Mouse (Mus musculus) midbrain, embryonic 15.5 days (tissue): ENCODE measurements at regions not wholly inside any gene's neighbourhood (a gene's known extent, or its start where the extent isn't known, plus 50 kb on each side); places are given as distances from the start of the nearest gene placed in this dataset.
A peak's percentile ranks its signal among the peaks of the same experiment; 100 is the strongest.

Experiments used
- ATAC-seq: fragments of 200-750 bp; cut with Nextera tagmentation; replicated peaks from 2 replicates; pipeline ENCODE4 v1.8.0; 2017; ENCODE audit warnings: moderate TSS enrichment
- H3K27ac ChIP-seq: fragments of 300-500 bp; sonication (generic); 2 replicates; pipeline ENCODE4 v1.5.1; 2015; ENCODE audit warnings: mild to moderate bottlenecking, inconsistent platforms
- H3K27me3 ChIP-seq: fragments of 300-500 bp; sonication (generic); replicated peaks from 2 replicates; pipeline ENCODE4 v1.6.1; 2015; ENCODE audit warnings: inconsistent platforms
- H3K36me3 ChIP-seq: fragments of 300-500 bp; sonication (generic); replicated peaks from 2 replicates; pipeline ENCODE4 v1.6.1; 2015; ENCODE audit warnings: inconsistent platforms
- H3K4me1 ChIP-seq: fragments of 300-500 bp; sonication (generic); 2 replicates; pipeline ENCODE4 v1.6.1; 2015; ENCODE audit warnings: inconsistent platforms
- H3K4me2 ChIP-seq: fragments of 300-500 bp; sonication (generic); 2 replicates; pipeline ENCODE4 v1.6.1; 2015; ENCODE audit warnings: inconsistent platforms, mild to moderate bottlenecking, moderate library complexity
- H3K4me3 ChIP-seq: fragments of 300-500 bp; sonication (generic); 2 replicates; pipeline ENCODE4 v1.5.1; 2015; ENCODE audit warnings: mild to moderate bottlenecking, inconsistent platforms
- H3K9ac ChIP-seq: fragments of 300-500 bp; sonication (generic); 2 replicates; pipeline ENCODE4 v1.6.1; 2015; ENCODE audit warnings: mild to moderate bottlenecking, inconsistent platforms
- H3K9me3 ChIP-seq: fragments of 300-500 bp; sonication (generic); 2 replicates; pipeline ENCODE4 v1.6.1; 2016; ENCODE audit warnings: inconsistent platforms
- WGBS: fragments of 180-500 bp; shearing (Covaris S2); methylation state at CpG from one replicate; pipeline ENCODE4 v1.1.7; 2015; ENCODE audit warnings: mixed read lengths; 5-methylcytosine and 5-hydroxymethylcytosine counted together

DNA sequence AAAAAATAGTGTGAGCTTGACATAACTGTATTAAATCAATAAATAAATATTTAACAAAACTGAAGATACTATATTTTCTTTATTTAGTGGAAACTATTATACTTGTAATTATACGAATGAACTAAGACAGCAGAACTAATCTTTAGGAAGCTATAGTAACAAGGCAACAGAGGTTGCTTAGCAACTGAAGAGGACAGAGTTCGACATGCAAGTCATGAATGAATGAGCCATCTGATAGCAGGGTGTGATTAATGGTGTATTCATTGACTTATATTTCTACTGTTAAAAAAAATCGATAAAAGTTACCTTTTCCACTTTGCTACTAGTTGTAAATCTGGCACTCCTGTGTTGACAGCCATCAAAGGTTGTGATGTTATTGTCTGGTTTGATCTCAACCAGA lies 557.2 kb upstream of the Cntnap5a start:
- no peak overlapping the region for H3K4me3 ChIP-seq
- no peak overlapping the region for H3K4me2 ChIP-seq
- H3K9ac ChIP-seq = no peak overlapping the region
- no peaks in the 10 kb centered on the region for H3K9me3 ChIP-seq
- no peaks in the 10 kb centered on the region for H3K36me3 ChIP-seq
- no peak overlapping the region for H3K27ac ChIP-seq
- ATAC-seq = 0 out of 2 replicates have a peak, but pooled peaks have one; percentile 45
- WGBS = 28% methylated on average over 3 of the region's 3 CpGs
- H3K27me3 ChIP-seq = no peaks in the 10 kb centered on the region
- no peaks in the 10 kb centered on the region for H3K4me1 ChIP-seq

DNA sequence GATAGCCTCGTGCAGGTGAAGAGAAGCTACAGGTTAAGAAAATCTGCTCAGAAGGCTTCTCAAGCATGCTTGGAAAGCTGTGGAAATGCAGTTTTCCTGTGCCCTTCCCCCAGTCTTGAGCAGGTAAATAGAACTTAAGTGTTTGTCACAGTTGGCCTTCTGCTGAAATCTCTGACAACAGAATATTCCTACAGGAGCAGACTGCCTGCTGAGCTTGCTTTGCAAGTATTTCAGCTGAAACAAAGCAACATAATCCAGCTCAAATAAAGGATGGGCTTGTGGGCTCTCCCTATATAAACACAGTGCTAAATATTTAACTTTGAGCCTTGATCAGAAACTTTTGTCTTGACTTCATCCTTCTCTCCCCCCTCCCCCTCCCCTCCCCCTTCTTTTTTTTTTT lies 550.3 kb upstream of the Cntnap5a start:
- WGBS = 62% methylated on average over 1 of the region's 1 CpGs
- H3K4me2 ChIP-seq = no peak overlapping the region
- no peaks in the 10 kb centered on the region for H3K27me3 ChIP-seq
- H3K9ac ChIP-seq = no peak overlapping the region
- ATAC-seq = no peak
- no peaks in the 10 kb centered on the region for H3K9me3 ChIP-seq
- no peak overlapping the region for H3K4me3 ChIP-seq
- H3K27ac ChIP-seq = no peak overlapping the region
- H3K36me3 ChIP-seq = no peaks in the 10 kb centered on the region
- H3K4me1 ChIP-seq = no peaks in the 10 kb centered on the region

DNA sequence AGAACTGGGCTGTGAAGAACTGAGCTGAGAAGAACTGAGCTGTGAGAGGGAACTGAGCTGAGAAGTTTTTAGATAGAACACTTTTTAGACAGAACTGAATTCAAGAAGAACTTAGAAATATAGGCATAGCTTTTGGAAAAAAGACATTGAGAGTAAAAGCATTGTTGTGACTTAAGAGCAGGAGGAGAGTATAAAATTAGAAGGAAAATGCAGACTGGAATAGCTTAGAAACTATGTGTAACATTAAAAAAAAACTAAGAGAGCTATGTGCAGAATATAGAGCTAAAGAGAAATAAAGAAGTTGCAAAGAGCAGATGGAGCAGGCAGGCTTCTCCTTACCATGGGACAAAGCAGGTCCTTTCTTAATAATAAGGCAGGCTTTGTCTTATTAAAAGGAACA lies 540.0 kb upstream of the Cntnap5a start:
- Histone ChIP-seq H3K4me2 (no peak overlapping the region), H3K4me1 (no peaks in the 10 kb centered on the region), H3K9me3 (no peaks in the 10 kb centered on the region), H3K27ac (no peak overlapping the region), H3K9ac (no peak overlapping the region), H3K4me3 (no peak overlapping the region), H3K27me3 (no peaks in the 10 kb centered on the region), H3K36me3 (no peaks in the 10 kb centered on the region)
- no peak for ATAC-seq
